Mouse (Mus musculus) MEL (cell line): ENCODE measurements around the gene Podnl1. TPM values are rescaled to one million over a fixed set of nuclear protein-coding genes. Genes with fewer than 3 reads are reported as not detected.

Source experiments
- DNase-seq: peaks from one replicate; pipeline ENCODE4 v3.0.0; 2011; ENCODE audit warnings: low read depth, low spot score
- H3K27ac ChIP-seq: 2 replicates; pipeline ENCODE4 v1.5.1; 2012; ENCODE audit warnings: low read depth, mild to moderate bottlenecking, control low read depth, low read length, moderate library complexity; ENCODE audit not compliant: control insufficient read depth
- H3K27me3 ChIP-seq, 2 experiments: fragments of 150-350 bp in 1 of 2; sonication (generic) in 1 of 2; 2 replicates each; pipeline ENCODE4 v1.6.1; 2012; ENCODE audit warnings: low read length in 2 of 2, mild to moderate bottlenecking in 2 of 2, improper control_type of control experiment in 1 of 2, moderate library complexity in 1 of 2; ENCODE audit not compliant: insufficient read depth in 2 of 2, control insufficient read depth in 1 of 2
- H3K36me3 ChIP-seq, 2 experiments: 2 replicates each; pipeline ENCODE4 v1.6.1; 2012 to 2014; ENCODE audit warnings: low read length in 2 of 2, improper control_type of control experiment in 1 of 2, inconsistent platforms in 1 of 2, mild to moderate bottlenecking in 1 of 2; ENCODE audit not compliant: insufficient read depth in 2 of 2, control insufficient read depth in 1 of 2
- H3K4me1 ChIP-seq, 2 experiments: fragments of 150-350 bp in 1 of 2; sonication (generic) in 1 of 2; 2 replicates each; pipeline ENCODE4 v1.6.1; 2012; ENCODE audit warnings: low read length in 2 of 2, improper control_type of control experiment in 1 of 2, mild to moderate bottlenecking in 1 of 2; ENCODE audit not compliant: insufficient read depth in 2 of 2, control insufficient read depth in 1 of 2
- H3K4me3 ChIP-seq, 2 experiments: fragments of 150-350 bp in 1 of 2; sonication (generic) in 1 of 2; 2 replicates each; pipeline ENCODE4 v1.5.1; 2012; ENCODE audit warnings: low read depth in 2 of 2, low read length in 2 of 2, mild to moderate bottlenecking in 2 of 2, moderate library complexity in 2 of 2, control low read depth in 1 of 2, improper control_type of control experiment in 1 of 2; ENCODE audit not compliant: control insufficient read depth in 1 of 2, insufficient read depth in 1 of 2
- H3K79me2 ChIP-seq: 2 replicates; pipeline ENCODE4 v1.6.1; 2012; ENCODE audit warnings: mild to moderate bottlenecking, low read length, moderate library complexity; ENCODE audit not compliant: control insufficient read depth, poor library complexity, insufficient read depth
- H3K9ac ChIP-seq: 2 replicates; pipeline ENCODE4 v1.6.1; 2012; ENCODE audit warnings: low read depth, mild to moderate bottlenecking, control low read depth, low read length, moderate library complexity; ENCODE audit not compliant: control insufficient read depth, poor library complexity, severe bottlenecking
- H3K9me3 ChIP-seq: fragments of 150-350 bp; sonication (generic); replicated peaks from 2 replicates; pipeline ENCODE4 v1.6.1; 2012; ENCODE audit warnings: mild to moderate bottlenecking, low read length, improper control_type of control experiment, moderate library complexity; ENCODE audit not compliant: insufficient read depth
- BHLHE40 ChIP-seq: IDR thresholded peaks from 2 replicates; pipeline ENCODE4 v1.6.1; 2012; ENCODE audit warnings: low read depth, mild to moderate bottlenecking, inconsistent platforms, low read length, improper control_type of control experiment, borderline replicate concordance
- CHD1 ChIP-seq: IDR thresholded peaks from 2 replicates; pipeline ENCODE4 v1.6.1; 2012; ENCODE audit warnings: low read depth, mild to moderate bottlenecking, inconsistent platforms, low read length, improper control_type of control experiment
- CHD2 ChIP-seq: IDR thresholded peaks from 2 replicates; pipeline ENCODE4 v1.6.1; 2011; ENCODE audit warnings: low read length, improper control_type of control experiment
- CTCF ChIP-seq, 3 experiments: IDR thresholded peaks in 2 of 3; conservative IDR thresholded peaks in 1 of 3; 2 replicates each; pipeline ENCODE4 v1.5.1; 2011 to 2012; ENCODE audit warnings: low read length in 3 of 3, low read depth in 2 of 3, mild to moderate bottlenecking in 2 of 3, improper control_type of control experiment in 1 of 3, inconsistent platforms in 1 of 3, mixed read lengths in 1 of 3, moderate library complexity in 1 of 3; ENCODE audit not compliant: control insufficient read depth in 1 of 3, insufficient read depth in 1 of 3, poor library complexity in 1 of 3, severe bottlenecking in 1 of 3
- E2F4 ChIP-seq: IDR thresholded peaks from 2 replicates; pipeline ENCODE4 v1.6.1; 2011; ENCODE audit warnings: low read depth, low read length, improper control_type of control experiment, borderline replicate concordance
- ELF1 ChIP-seq: IDR thresholded peaks from 2 replicates; pipeline ENCODE4 v1.6.1; 2014; ENCODE audit warnings: low read depth, mild to moderate bottlenecking, inconsistent platforms, low read length, improper control_type of control experiment, moderate library complexity
- ETS1 ChIP-seq: IDR thresholded peaks from 2 replicates; pipeline ENCODE4 v1.6.1; 2012; ENCODE audit warnings: low read depth, mild to moderate bottlenecking, inconsistent platforms, low read length, improper control_type of control experiment, moderate library complexity
- GABPA ChIP-seq: IDR thresholded peaks from 2 replicates; pipeline ENCODE4 v1.6.1; 2012; ENCODE audit warnings: low read depth, mild to moderate bottlenecking, inconsistent platforms, low read length, improper control_type of control experiment, moderate library complexity
- HCFC1 ChIP-seq: IDR thresholded peaks from 2 replicates; pipeline ENCODE4 v1.6.1; 2012; ENCODE audit warnings: low read depth, mild to moderate bottlenecking, inconsistent platforms, low read length, improper control_type of control experiment, moderate library complexity
- MAX ChIP-seq: IDR thresholded peaks from 2 replicates; pipeline ENCODE4 v1.6.1; 2011; ENCODE audit warnings: low read length, improper control_type of control experiment
- MYB ChIP-seq: IDR thresholded peaks from 2 replicates; pipeline ENCODE4 v1.6.1; 2011; ENCODE audit warnings: mild to moderate bottlenecking, low read depth, low read length, improper control_type of control experiment
- NELFE ChIP-seq: IDR thresholded peaks from 2 replicates; pipeline ENCODE4 v1.6.1; 2011; ENCODE audit warnings: low read depth, low read length, improper control_type of control experiment
- POLR2A ChIP-seq, 2 experiments: IDR thresholded peaks; 2 replicates each; pipeline ENCODE4 v1.6.1; 2011 to 2012; ENCODE audit warnings: low read length in 2 of 2, mild to moderate bottlenecking in 2 of 2, control low read depth in 1 of 2, improper control_type of control experiment in 1 of 2, low read depth in 1 of 2, moderate library complexity in 1 of 2; ENCODE audit not compliant: control insufficient read depth in 1 of 2, insufficient read depth in 1 of 2, poor library complexity in 1 of 2
- POLR2AphosphoS2 ChIP-seq: IDR thresholded peaks from 2 replicates; pipeline ENCODE4 v1.6.1; 2011; ENCODE audit warnings: low read length, improper control_type of control experiment
- POLR2AphosphoS5 ChIP-seq: IDR thresholded peaks from 2 replicates; pipeline ENCODE4 v1.6.1; 2012; ENCODE audit warnings: low read depth, borderline replicate concordance, mild to moderate bottlenecking, inconsistent platforms, low read length, moderate library complexity, mixed read lengths
- SIN3A ChIP-seq: IDR thresholded peaks from 2 replicates; pipeline ENCODE4 v1.6.1; 2012; ENCODE audit warnings: low read length, improper control_type of control experiment, inconsistent platforms
- SMC3 ChIP-seq: IDR thresholded peaks from 2 replicates; pipeline ENCODE4 v1.6.1; 2011; ENCODE audit warnings: low read depth, low read length, improper control_type of control experiment
- TBP ChIP-seq: IDR thresholded peaks from 2 replicates; pipeline ENCODE4 v1.8.0; 2011; ENCODE audit warnings: low read depth, low read length, improper control_type of control experiment
- TCF12 ChIP-seq: IDR thresholded peaks from 2 replicates; pipeline ENCODE4 v1.6.1; 2014; ENCODE audit warnings: low read depth, mild to moderate bottlenecking, inconsistent platforms, low read length, improper control_type of control experiment, moderate library complexity
- UBTF ChIP-seq: IDR thresholded peaks from 2 replicates; pipeline ENCODE4 v1.6.1; 2012; ENCODE audit warnings: low read depth, mild to moderate bottlenecking, inconsistent platforms, low read length, improper control_type of control experiment, moderate library complexity, borderline replicate concordance; ENCODE audit not compliant: insufficient read depth
- USF2 ChIP-seq, 2 experiments: IDR thresholded peaks; 2 replicates each; pipeline ENCODE4 v1.6.1; 2011 to 2012; ENCODE audit warnings: improper control_type of control experiment in 2 of 2, low read length in 2 of 2, borderline replicate concordance in 1 of 2, inconsistent platforms in 1 of 2, low read depth in 1 of 2, mild to moderate bottlenecking in 1 of 2; ENCODE audit not compliant: insufficient read depth in 1 of 2
- ZC3H11A ChIP-seq: IDR thresholded peaks from 2 replicates; pipeline ENCODE4 v1.6.1; 2012; ENCODE audit warnings: low read depth, mild to moderate bottlenecking, inconsistent platforms, low read length, improper control_type of control experiment
- ZKSCAN1 ChIP-seq: IDR thresholded peaks from 2 replicates; pipeline ENCODE4 v1.6.1; 2012; ENCODE audit warnings: low read depth, mild to moderate bottlenecking, inconsistent platforms, low read length, improper control_type of control experiment, moderate library complexity
- ZMIZ1 ChIP-seq: IDR thresholded peaks from 2 replicates; pipeline ENCODE4 v1.6.1; 2012; ENCODE audit warnings: low read depth, mild to moderate bottlenecking, inconsistent platforms, low read length, improper control_type of control experiment, moderate library complexity
- polyA plus RNA-seq, 2 experiments: library from polyadenylated mRNA; stranded (reverse) in 1 of 2; unstranded in 1 of 2; fragments of >175 nt in 1 of 2; fragments of >200 nt in 1 of 2; gene quantifications; 2 replicates each; pipeline versions ENCODE4 v1.2.1 to v1.2.4; 2012; ENCODE audit warnings: low replicate concordance in 2 of 2, low read depth in 1 of 2; ENCODE audit not compliant: insufficient read length in 2 of 2, insufficient read depth in 1 of 2, missing spikeins in 1 of 2
- total RNA-seq: library from RNA; depleted of rRNA; stranded (reverse); fragments of 300-350 nt; gene quantifications from 2 replicates; pipeline ENCODE4 v1.2.3, GENCODE M21; 2012; rRNA removed

Podnl1 gene
- 0.04 and 0.07 TPM in 2 replicates for total RNA-seq
- under 1 TPM in 1 of 2 experiments, not detected in 1; 0.08 TPM for polyA plus RNA-seq

DNA sequence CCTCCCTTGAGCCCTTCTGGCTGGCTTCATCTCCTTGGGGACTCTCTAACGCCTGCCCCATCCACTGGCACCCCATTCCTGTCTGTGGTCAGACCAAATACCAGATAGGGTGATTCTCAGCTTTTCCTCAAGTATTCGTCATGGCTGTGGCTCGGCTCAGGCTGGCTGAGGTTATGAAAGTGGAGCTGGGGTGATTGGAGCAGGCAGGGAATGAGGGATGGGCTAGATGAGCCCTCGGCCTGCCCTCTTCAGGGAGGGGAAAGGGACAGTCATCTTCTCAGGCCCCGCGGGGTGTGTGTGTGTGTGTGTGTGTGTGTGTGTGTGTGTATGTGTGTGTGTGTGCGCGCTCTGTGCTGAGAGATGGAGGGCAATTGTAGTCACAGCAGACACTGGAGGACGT, at the start of gene Podnl1:
TSS of gene Podnl1 (plus strand) at position 334 of the 400 bp plus-strand sequence.
- H3K9ac ChIP-seq, result no peak within 1 kb of the TSS
- no peak within 1 kb of the TSS for H3K4me3 ChIP-seq
- no peak for DNase-seq

DNA sequence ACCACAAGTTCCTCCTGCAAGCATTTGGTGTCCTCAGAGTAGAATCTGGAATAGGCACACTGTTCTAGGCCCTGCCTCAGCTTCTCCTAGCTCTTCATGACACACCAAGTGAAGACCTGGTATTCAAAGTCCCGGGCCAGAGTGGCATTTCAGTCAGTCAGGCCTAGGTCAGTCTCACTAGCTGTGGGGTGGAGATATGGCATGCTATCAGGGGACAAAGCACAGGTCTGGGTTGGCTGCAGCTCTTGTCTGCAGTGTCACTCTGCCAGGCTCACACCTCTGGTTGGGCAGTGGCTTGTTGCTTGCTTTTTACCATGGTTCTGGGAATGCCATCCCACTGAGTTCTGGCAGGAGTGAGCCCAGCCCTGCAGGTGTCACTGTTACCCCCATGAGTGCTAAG, 49.4 kb upstream of the Podnl1 start:
- Histone ChIP-seq H3K9ac (no peak overlapping the region), H3K27me3 (no peaks in the 10 kb centered on the region), H3K27ac (no peak overlapping the region), H3K4me1 (no peaks in the 10 kb centered on the region; a peak in 2 of 4 replicates), H3K4me3 (no peak overlapping the region), H3K79me2 (no peaks in the 10 kb centered on the region; the same call in 1 of the 2 replicates), H3K36me3 (no peaks in the 10 kb centered on the region)
- DNase-seq, result no peak
- TF ChIP-seq ZKSCAN1, result no peak
- no peak for TF ChIP-seq SMC3
- TF ChIP-seq TBP, result no peak
- no peak for TF ChIP-seq MAX
- no peak for TF ChIP-seq ZMIZ1
- no peak for TF ChIP-seq UBTF
- TF ChIP-seq E2F4, result no peak
- TF ChIP-seq MYB, result no peak
- no peak for TF ChIP-seq POLR2AphosphoS5
- TF ChIP-seq ELF1, result no peak
- no peak for TF ChIP-seq TCF12
- TF ChIP-seq POLR2AphosphoS2, result no peak
- no peak for TF ChIP-seq SIN3A
- TF ChIP-seq ZC3H11A, result no peak
- no peak for TF ChIP-seq CHD2
- no peak for TF ChIP-seq USF2 (IDR thresholded peaks at IDR 0.05; ENCODE audit: borderline replicate concordance in 1 of 2, insufficient read depth in 1 of 2, low read depth in 1 of 2, low read length in 2 of 2)
- TF ChIP-seq BHLHE40, result no peak
- TF ChIP-seq, all 39 proteins: peak for 0
- H3K9me3 ChIP-seq, result no peaks in the 10 kb centered on the region

More for the DNA sequence above, at the start of gene Podnl1:
- H3K4me1 ChIP-seq, result peaks cover 0 to 7% of the 10 kb centered on the region in 2 experiments; a peak in 1 of 4 replicates
- no peak within 1 kb of the TSS for H3K27ac ChIP-seq
- H3K9me3 ChIP-seq, result no peaks in the 10 kb centered on the region
- H3K36me3 ChIP-seq, result no peaks in the 10 kb centered on the region
- no peaks in the 10 kb centered on the region for H3K79me2 ChIP-seq
- H3K27me3 ChIP-seq, result no peaks in the 10 kb centered on the region
- TF ChIP-seq CTCF (IDR thresholded peaks at IDR 0.05 in 2 of 3, conservative IDR thresholded peaks at IDR 0.05 in 1 of 3; ENCODE audit: control insufficient read depth in 1 of 3, insufficient read depth in 1 of 3, low read depth in 2 of 3, low read length in 3 of 3, poor library complexity in 1 of 3, severe bottlenecking in 1 of 3) (no peak), ELF1 (no peak), ETS1 (no peak), POLR2A (IDR thresholded peaks at IDR 0.05; ENCODE audit: control insufficient read depth in 1 of 2, insufficient read depth in 1 of 2, low read depth in 1 of 2, low read length in 2 of 2, poor library complexity in 1 of 2) (no peak), GABPA (no peak), SMC3 (no peak), HCFC1 (no peak), BHLHE40 (no peak), ZKSCAN1 (no peak), CHD1 (no peak), NELFE (no peak)
